Mouse (Mus musculus): ENCODE data around the gene Irs3.

GRCm38 (mm10) chr5:137610548-137611244 lies 34.8 kb downstream of the Irs3 start:
- no peak for TF ChIP-seq CTCF (conservative IDR thresholded peaks at IDR 0.05; ENCODE audit: low read length)
- TF ChIP-seq POU5F1 (IDR thresholded peaks at IDR 0.05; ENCODE audit: borderline replicate concordance, low read length): no peak

All from E14TG2a.4 (cell line).